Mouse (Mus musculus) spleen, postnatal 14 days (tissue): ENCODE data around the gene Lin37.

Experiments used
- DNase-seq, 2 experiments: peaks; one replicate each; pipeline ENCODE4 v3.0.0; 2021 to 2022; ENCODE audit warnings: low spot score in 2 of 2

Gene Lin37

GRCm38 (mm10) chr7:30559443-30559954, at the start of gene Lin37:
Gene Lin37, minus strand, starts transcription at chr7:30559838.
- DNase-seq, result peak; percentile 75 to 82

- no peak for DNase-seq
Measured at GRCm38 (mm10) chr7:30608476-30608875, 48.8 kb upstream of the Lin37 start.

GRCm38 (mm10) chr7:30607706-30608309, 48.2 kb upstream of the Lin37 start:
- DNase-seq, result peak; percentile 32 to 65

- DNase-seq, result no peak
Measured at GRCm38 (mm10) chr7:30604944-30605343, 45.3 kb upstream of the Lin37 start.

- DNase-seq, result no peak
Measured at GRCm38 (mm10) chr7:30604424-30604823, 44.8 kb upstream of the Lin37 start.

- DNase-seq, result no peak
Measured at GRCm38 (mm10) chr7:30602583-30602982, 42.9 kb upstream of the Lin37 start.

GRCm38 (mm10) chr7:30600651-30601050, 41.0 kb upstream of the Lin37 start:
- DNase-seq, result no peak

GRCm38 (mm10) chr7:30599933-30600353, 40.3 kb upstream of the Lin37 start:
- DNase-seq, result peak; percentile 61 to 67

GRCm38 (mm10) chr7:30598786-30599185, 39.1 kb upstream of the Lin37 start, which contains the start of gene Zbtb32:
Gene Zbtb32, minus strand, starts transcription at chr7:30598909.
- no peak for DNase-seq

GRCm38 (mm10) chr7:30596811-30597210, 37.2 kb upstream of the Lin37 start:
- DNase-seq, result no peak

- no peak for DNase-seq
Measured at GRCm38 (mm10) chr7:30596093-30596492, 36.5 kb upstream of the Lin37 start.

GRCm38 (mm10) chr7:30594510-30595024, 34.9 kb upstream of the Lin37 start:
- no peak for DNase-seq

- DNase-seq, result no peak
Measured at GRCm38 (mm10) chr7:30593579-30594509, 34.2 kb upstream of the Lin37 start.

GRCm38 (mm10) chr7:30592772-30593423, 33.3 kb upstream of the Lin37 start:
- DNase-seq, result no peak

- no peak for DNase-seq
Measured at GRCm38 (mm10) chr7:30591605-30591951, 31.9 kb upstream of the Lin37 start.

- DNase-seq, result no peak
Measured at GRCm38 (mm10) chr7:30590927-30591604, 31.4 kb upstream of the Lin37 start.

GRCm38 (mm10) chr7:30589435-30590301, 30.0 kb upstream of the Lin37 start:
- peak; percentile 69 to 79 for DNase-seq

- peak; percentile 90 to 92 for DNase-seq
Measured at GRCm38 (mm10) chr7:30588676-30589434, 29.2 kb upstream of the Lin37 start, which contains the start of gene Kmt2b. Gene Kmt2b, minus strand, starts transcription at chr7:30588726.

- DNase-seq, result peak; percentile 29 to 47
Measured at GRCm38 (mm10) chr7:30587842-30588667, 28.4 kb upstream of the Lin37 start.
